Comparison of ENCODE assay signal across 8 mouse cellular contexts in the genomic region with DNA sequence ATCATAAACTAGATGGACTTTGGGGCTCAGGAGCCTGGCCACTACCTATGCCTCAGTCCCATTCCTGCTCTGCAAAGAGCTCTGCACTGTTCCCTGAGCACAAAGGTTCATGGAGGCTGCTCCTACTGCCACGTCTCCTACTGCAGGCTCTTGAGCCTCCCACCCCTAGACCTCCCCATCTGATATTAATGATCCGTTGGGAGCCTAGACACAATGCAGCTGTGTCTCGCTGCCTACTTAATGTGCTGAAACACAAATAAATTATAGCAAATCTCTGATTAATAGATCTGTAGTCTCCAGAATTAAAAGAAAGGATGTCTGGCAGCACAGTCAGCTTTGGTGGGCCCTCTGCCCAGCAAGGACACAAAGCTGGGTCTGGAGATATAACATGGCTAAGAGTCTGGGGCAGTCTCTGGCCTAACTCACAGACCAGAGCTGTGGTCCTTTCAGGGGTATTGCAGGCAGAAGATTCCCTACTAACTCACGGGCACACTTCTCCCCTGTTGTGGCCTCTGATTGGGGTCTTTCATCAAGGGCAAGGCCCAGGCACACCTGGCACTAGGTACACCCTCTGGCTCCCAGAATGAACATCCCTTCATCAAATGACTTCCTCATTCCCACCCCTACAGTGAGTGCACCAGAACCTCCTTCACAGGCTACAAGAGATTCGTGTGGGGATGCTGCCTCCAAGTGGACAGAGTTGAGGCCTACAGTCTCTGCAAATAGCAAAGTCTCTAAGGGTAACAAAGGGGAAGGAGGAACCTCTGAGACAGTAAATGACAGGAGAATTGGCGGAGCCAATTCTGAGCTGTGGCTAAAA. TPM values are rescaled to one million over a fixed set of nuclear protein-coding genes. Genes with fewer than 3 reads are reported as not detected.
A peak's percentile ranks its signal among the peaks of the same experiment; 100 is the strongest.
DNase-seq lines count a peak whose midpoint lies in the region; ATAC-seq and TF ChIP-seq lines count a peak whose summit lies in the region.

No protein-coding gene starts in this region.

- peaks cover 5% of the 10 kb centered on the region for H3K36me3 ChIP-seq in forebrain, embryonic 16.5 days (ENCODE audit: control insufficient read depth, insufficient read depth)
- H3K36me3 ChIP-seq in hindbrain, embryonic 11.5 days (ENCODE audit: control insufficient read depth, insufficient read depth, low read length), result no peaks in the 10 kb centered on the region
- peaks cover 5% of the 10 kb centered on the region; the same call in 1 of the 2 replicates for H3K36me3 ChIP-seq in lung, postnatal 0 days (ENCODE audit: insufficient read depth, low read length)

- no peak for TF ChIP-seq EP300 in lung, postnatal 0 days (IDR thresholded peaks at IDR 0.05)

- DNase-seq in Muller cell, postnatal 12 days (ENCODE audit: inconsistent ontology term), result peak; percentile 68
- DNase-seq in cerebellum, adult 18-20 months, result peak; percentile 87 to 88
- DNase-seq in hindbrain, embryonic 11.5 days (ENCODE audit: low spot score), result peak; percentile 80
- peak; percentile 69 for DNase-seq in layer of hippocampus, adult 9-11 months
- DNase-seq in lung, postnatal 0 days (ENCODE audit: low spot score), result peak; percentile 90
- DNase-seq in ovary, postnatal 36 days (ENCODE audit: low spot score), result peak; percentile 68
- DNase-seq in thymus, postnatal 10 days (ENCODE audit: low spot score in 2 of 2), result peak; percentile 37 to 65

- no peak overlapping the region for H3K4me2 ChIP-seq in forebrain, embryonic 16.5 days (ENCODE audit: low read length)
- no peak overlapping the region for H3K4me2 ChIP-seq in hindbrain, embryonic 11.5 days (replicated peaks; ENCODE audit: low read depth, low read length)
- H3K4me2 ChIP-seq in lung, postnatal 0 days (replicated peaks; ENCODE audit: low read depth, low read length), result no peak overlapping the region

- no peaks in the 10 kb centered on the region; the same call in 1 of the 2 replicates for H3K4me1 ChIP-seq in forebrain, embryonic 16.5 days (replicated peaks; ENCODE audit: control insufficient read depth, insufficient read depth, low read length)
- no peaks in the 10 kb centered on the region for H3K4me1 ChIP-seq in hindbrain, embryonic 11.5 days (replicated peaks; ENCODE audit: control insufficient read depth, insufficient read depth, low read length)
- no peaks in the 10 kb centered on the region for H3K4me1 ChIP-seq in lung, postnatal 0 days (ENCODE audit: insufficient read depth, low read depth, low read length)

- no peaks in the 10 kb centered on the region for H3K27me3 ChIP-seq in forebrain, embryonic 16.5 days (replicated peaks; ENCODE audit: control insufficient read depth, insufficient read depth, low read length)
- no peaks in the 10 kb centered on the region; the same call in 1 of the 2 replicates for H3K27me3 ChIP-seq in hindbrain, embryonic 11.5 days (ENCODE audit: control insufficient read depth, insufficient read depth, low read length)
- H3K27me3 ChIP-seq in lung, postnatal 0 days (replicated peaks; ENCODE audit: insufficient read depth, low read length), result no peaks in the 10 kb centered on the region

- TF ChIP-seq CTCF in lung, postnatal 0 days (IDR thresholded peaks at IDR 0.05), result peak; percentile 94

- H3K4me3 ChIP-seq in forebrain, embryonic 16.5 days (replicated peaks; ENCODE audit: low read length), result no peak overlapping the region
- no peak overlapping the region for H3K4me3 ChIP-seq in hindbrain, embryonic 11.5 days (ENCODE audit: low read depth, low read length)
- H3K4me3 ChIP-seq in lung, postnatal 0 days (ENCODE audit: low read depth, low read length), result no peak overlapping the region

- 54% methylated on average over 6 of the region's 6 CpGs for WGBS in forebrain, embryonic 16.5 days
- 61% methylated on average over 6 of the region's 6 CpGs for WGBS in hindbrain, embryonic 11.5 days
- 54% methylated on average over 6 of the region's 6 CpGs for WGBS in lung, postnatal 0 days

- no peak overlapping the region for H3K9ac ChIP-seq in forebrain, embryonic 16.5 days (replicated peaks; ENCODE audit: low read depth, low read length)
- H3K9ac ChIP-seq in hindbrain, embryonic 11.5 days (ENCODE audit: low read depth, low read length), result no peak overlapping the region
- no peak overlapping the region for H3K9ac ChIP-seq in lung, postnatal 0 days (replicated peaks; ENCODE audit: low read depth)

- no peaks in the 10 kb centered on the region for H3K9me3 ChIP-seq in forebrain, embryonic 16.5 days (ENCODE audit: control insufficient read depth, low read length)
- H3K9me3 ChIP-seq in hindbrain, embryonic 11.5 days (ENCODE audit: control insufficient read depth, low read length), result no peaks in the 10 kb centered on the region
- H3K9me3 ChIP-seq in lung, postnatal 0 days (ENCODE audit: low read length), result no peaks in the 10 kb centered on the region

- peak overlapping the region; percentile 41 for H3K27ac ChIP-seq in forebrain, embryonic 16.5 days (ENCODE audit: low read length)
- H3K27ac ChIP-seq in hindbrain, embryonic 11.5 days (ENCODE audit: low read depth, low read length), result no peak overlapping the region
- H3K27ac ChIP-seq in lung, postnatal 0 days (ENCODE audit: low read length), result no peak overlapping the region

- ATAC-seq in forebrain, embryonic 16.5 days, result peak; percentile 95
- ATAC-seq in hindbrain, embryonic 11.5 days (ENCODE audit: low FRiP score), result peak; percentile 69
- ATAC-seq in lung, postnatal 0 days, result peak; percentile 89

RNA-seq across cellular contexts. Expression of a gene that starts 14.7 kb away (rescaled TPM):
- polyA plus RNA-seq in forebrain, embryonic 16.5 days (2015; fragmentation: Nextera tagmentation; extraction: Ambion mirVana), result 31.2 and 35.6 TPM in 2 replicates
- 24.1 and 28.8 TPM in 2 replicates for polyA plus RNA-seq in hindbrain, embryonic 11.5 days (2014; fragmentation: Nextera tagmentation; extraction: Ambion mirVana)
- 15.6 and 20.2 TPM in 2 replicates for polyA plus RNA-seq in lung, postnatal 0 days (2015; fragmentation: Nextera tagmentation; extraction: Ambion mirVana)

RNA-seq across cellular contexts. Expression of a gene that starts 37.0 kb away (rescaled TPM):
- 123 TPM in 2 replicates for polyA plus RNA-seq in forebrain, embryonic 16.5 days (2015; fragmentation: Nextera tagmentation; extraction: Ambion mirVana)
- 67.1 and 77.4 TPM in 2 replicates for polyA plus RNA-seq in hindbrain, embryonic 11.5 days (2014; fragmentation: Nextera tagmentation; extraction: Ambion mirVana)
- 42.6 and 45.5 TPM in 2 replicates for polyA plus RNA-seq in lung, postnatal 0 days (2015; fragmentation: Nextera tagmentation; extraction: Ambion mirVana)

RNA-seq across cellular contexts. Expression of a gene that starts 49.9 kb away (rescaled TPM):
- 29.8 and 31.8 TPM in 2 replicates for polyA plus RNA-seq in forebrain, embryonic 16.5 days (2015; fragmentation: Nextera tagmentation; extraction: Ambion mirVana)
- polyA plus RNA-seq in hindbrain, embryonic 11.5 days (2014; fragmentation: Nextera tagmentation; extraction: Ambion mirVana), result 29.6 and 31.4 TPM in 2 replicates
- 100 and 107 TPM in 2 replicates for polyA plus RNA-seq in lung, postnatal 0 days (2015; fragmentation: Nextera tagmentation; extraction: Ambion mirVana)

RNA-seq across cellular contexts. Expression of a gene that starts 50.0 kb away (rescaled TPM):
- 60.7 and 61.9 TPM in 2 replicates for polyA plus RNA-seq in forebrain, embryonic 16.5 days (2015; fragmentation: Nextera tagmentation; extraction: Ambion mirVana)
- 71.5 and 74.0 TPM in 2 replicates for polyA plus RNA-seq in hindbrain, embryonic 11.5 days (2014; fragmentation: Nextera tagmentation; extraction: Ambion mirVana)
- 48.0 and 50.5 TPM in 2 replicates for polyA plus RNA-seq in lung, postnatal 0 days (2015; fragmentation: Nextera tagmentation; extraction: Ambion mirVana)

RNA-seq across cellular contexts. Expression of a gene that starts 57.8 kb away (rescaled TPM):
- polyA plus RNA-seq in forebrain, embryonic 16.5 days (2015; fragmentation: Nextera tagmentation; extraction: Ambion mirVana), result 20.8 TPM in 2 replicates
- 40.1 and 57.9 TPM in 2 replicates for polyA plus RNA-seq in hindbrain, embryonic 11.5 days (2014; fragmentation: Nextera tagmentation; extraction: Ambion mirVana)
- polyA plus RNA-seq in lung, postnatal 0 days (2015; fragmentation: Nextera tagmentation; extraction: Ambion mirVana), result 45.1 and 49.6 TPM in 2 replicates
